Mouse (Mus musculus) midbrain, embryonic 10.5 days (tissue): ENCODE measurements around the gene Casp7. TPM values are rescaled to one million over a fixed set of nuclear protein-coding genes. Genes with fewer than 3 reads are reported as not detected.

Experiments
- DNase-seq: peaks from one replicate; pipeline ENCODE4 v3.0.0-alpha.2; 2017; ENCODE audit warnings: low spot score
- H3K27ac ChIP-seq: fragments of 300-500 bp; sonication (generic); replicated peaks from 2 replicates; pipeline ENCODE4 v1.5.1; 2016; ENCODE audit warnings: mild to moderate bottlenecking
- H3K27me3 ChIP-seq: fragments of 300-500 bp; sonication (generic); 2 replicates; pipeline ENCODE4 v1.6.1; 2016; ENCODE audit warnings: low read depth, mild to moderate bottlenecking; ENCODE audit not compliant: poor library complexity, severe bottlenecking
- H3K36me3 ChIP-seq: fragments of 300-500 bp; sonication (generic); 2 replicates; pipeline ENCODE4 v1.6.1; 2016; ENCODE audit warnings: mild to moderate bottlenecking, moderate library complexity
- H3K4me1 ChIP-seq: fragments of 300-500 bp; sonication (generic); 2 replicates; pipeline ENCODE4 v1.6.1; 2016
- H3K4me3 ChIP-seq: fragments of 300-500 bp; sonication (generic); 2 replicates; pipeline ENCODE4 v1.5.1; 2016; ENCODE audit warnings: mild to moderate bottlenecking, moderate library complexity
- H3K9me3 ChIP-seq: fragments of 300-500 bp; sonication (generic); replicated peaks from 2 replicates; pipeline ENCODE4 v1.6.1; 2016; ENCODE audit warnings: mild to moderate bottlenecking
- WGBS: fragments of 180-500 bp; shearing (Covaris S2); methylation state at CpG from one replicate; pipeline ENCODE4 v1.1.7; 2016; 5-methylcytosine and 5-hydroxymethylcytosine counted together
- polyA plus RNA-seq: library from polyadenylated mRNA; unstranded; fragments of >200 nt; fragmentation: Nextera tagmentation; extraction: Ambion mirVana; gene quantifications from 2 replicates; pipeline ENCODE4 v1.2.1, GENCODE M21; 2016

The Casp7 gene
- polyA plus RNA-seq, 1 experiment from 2014 or later = 14.7 TPM

DNA sequence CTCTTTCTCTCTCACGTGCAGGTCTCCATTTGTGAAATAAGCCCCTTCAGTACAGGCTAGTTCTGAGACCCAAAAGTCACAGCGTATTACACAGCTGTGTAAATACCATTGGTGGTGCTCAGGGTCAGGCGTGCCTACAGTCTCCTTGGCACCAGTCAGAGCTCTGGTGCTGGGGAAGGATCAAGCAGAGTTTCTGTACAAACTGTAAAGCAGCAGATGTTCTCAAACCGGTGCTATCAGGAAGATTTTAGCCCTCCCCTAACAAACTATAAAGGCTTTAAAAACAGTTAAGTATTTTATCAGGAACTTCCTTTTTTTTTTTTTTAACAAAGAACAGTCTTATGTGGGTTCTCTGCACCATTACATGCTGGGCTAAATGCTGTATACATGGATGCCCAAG, 65.9 kb downstream of the Casp7 start:
- Histone ChIP-seq H3K27ac (no peak overlapping the region), H3K27me3 (peaks cover 12% of the 10 kb centered on the region), H3K4me3 (no peak overlapping the region), H3K4me1 (no peaks in the 10 kb centered on the region), H3K9me3 (no peaks in the 10 kb centered on the region), H3K36me3 (no peaks in the 10 kb centered on the region)
- 85% methylated on average over 4 of the region's 4 CpGs for WGBS
- no peak for DNase-seq

DNA sequence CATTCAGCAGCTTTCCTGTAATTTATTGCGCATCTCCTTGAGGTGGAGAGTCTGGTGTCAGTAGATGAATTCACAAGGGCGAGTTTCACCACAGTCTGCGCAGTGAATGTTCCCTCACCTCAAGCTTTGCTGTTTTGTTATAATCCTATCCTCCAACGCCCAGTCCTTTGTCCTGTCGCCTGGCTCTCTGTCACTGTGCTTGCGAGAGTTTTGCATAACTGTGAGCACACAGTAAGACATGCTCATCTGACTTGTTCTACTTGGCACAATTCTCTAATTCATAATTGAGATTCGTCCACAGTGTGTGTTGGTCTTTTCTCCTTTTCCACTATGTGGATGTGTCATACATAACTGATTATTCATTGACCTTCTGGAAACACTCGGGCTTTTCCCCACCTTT, 69.6 kb downstream of the Casp7 start:
- no peaks in the 10 kb centered on the region for H3K9me3 ChIP-seq
- DNase-seq = no peak
- H3K4me1 ChIP-seq = peaks cover 3% of the 10 kb centered on the region; the same call in 1 of the 2 replicates
- H3K27ac ChIP-seq = no peak overlapping the region
- H3K4me3 ChIP-seq = no peak overlapping the region
- 88% methylated on average over 8 of the region's 8 CpGs for WGBS
- H3K27me3 ChIP-seq = no peaks in the 10 kb centered on the region
- no peaks in the 10 kb centered on the region for H3K36me3 ChIP-seq

DNA sequence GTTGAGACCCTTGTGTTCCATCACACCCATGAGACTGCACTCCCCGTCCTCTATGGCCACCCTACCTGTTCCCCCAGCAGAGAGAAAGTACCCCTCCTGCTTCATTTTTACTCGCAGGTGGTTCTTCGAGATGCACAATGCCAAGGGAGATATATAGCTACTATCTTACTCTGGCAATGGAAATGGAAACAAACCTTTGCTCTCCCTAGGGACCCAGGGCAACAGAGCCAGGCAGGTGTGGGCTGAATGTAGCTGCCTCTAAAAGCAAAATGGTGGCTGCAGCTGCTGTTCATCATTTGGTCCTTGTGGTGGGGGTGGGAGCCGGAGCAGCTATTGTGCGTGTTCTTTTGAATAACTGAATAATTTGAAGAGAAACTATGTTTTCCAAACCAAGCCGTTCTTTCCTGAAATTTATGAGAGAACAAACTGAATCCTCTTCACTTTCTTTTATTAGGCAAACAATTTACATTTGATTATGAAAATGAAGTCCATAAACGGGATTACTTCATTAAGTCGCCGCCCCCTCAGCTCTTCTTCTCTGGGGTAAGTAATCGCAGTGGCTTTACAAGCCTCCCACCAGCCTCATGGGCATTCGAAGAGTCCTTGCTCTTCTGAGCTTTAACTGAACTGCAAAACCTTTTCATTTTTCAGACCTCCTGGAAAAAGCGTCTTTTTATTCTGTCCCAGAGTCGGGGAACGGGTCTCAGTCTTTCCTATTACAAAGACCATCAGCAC, 73.5 kb downstream of the Casp7 start:
- Histone ChIP-seq H3K4me1 (peaks cover 21% of the 10 kb centered on the region), H3K27ac (no peak overlapping the region), H3K4me3 (no peak overlapping the region), H3K9me3 (no peaks in the 10 kb centered on the region), H3K36me3 (no peaks in the 10 kb centered on the region), H3K27me3 (0 out of 2 replicates have a peak, but pooled peaks cover 5% of the 10 kb centered on the region)
- DNase-seq = no peak
- 89% methylated on average over 14 of the region's 14 CpGs for WGBS

DNA sequence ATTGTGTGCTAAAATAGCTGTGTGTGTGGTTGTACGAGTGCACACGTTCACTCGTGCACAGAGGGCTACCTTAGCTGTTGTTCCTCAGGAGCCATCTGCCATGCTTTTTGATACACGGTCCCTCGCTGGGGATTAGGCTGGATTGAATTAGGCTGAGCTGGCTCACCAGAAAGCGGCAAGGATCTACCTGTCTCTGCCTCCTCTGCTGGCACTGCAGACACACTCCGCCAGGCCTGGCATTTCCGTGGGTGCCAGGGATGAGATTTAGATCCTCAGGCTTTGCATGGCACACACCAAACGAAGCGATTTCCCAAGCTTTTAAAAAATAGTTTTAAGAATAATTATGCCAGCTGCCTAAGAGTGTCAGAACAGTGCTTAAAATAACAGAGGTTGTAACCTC, 75.0 kb downstream of the Casp7 start:
- no peak overlapping the region for H3K4me3 ChIP-seq
- DNase-seq = no peak
- H3K36me3 ChIP-seq = no peaks in the 10 kb centered on the region
- no peak overlapping the region for H3K27ac ChIP-seq
- peaks cover 24% of the 10 kb centered on the region for H3K4me1 ChIP-seq
- H3K27me3 ChIP-seq = 0 out of 2 replicates have a peak, but pooled peaks cover 9% of the 10 kb centered on the region
- no peaks in the 10 kb centered on the region for H3K9me3 ChIP-seq
- WGBS = 82% methylated on average over 10 of the region's 10 CpGs

DNA sequence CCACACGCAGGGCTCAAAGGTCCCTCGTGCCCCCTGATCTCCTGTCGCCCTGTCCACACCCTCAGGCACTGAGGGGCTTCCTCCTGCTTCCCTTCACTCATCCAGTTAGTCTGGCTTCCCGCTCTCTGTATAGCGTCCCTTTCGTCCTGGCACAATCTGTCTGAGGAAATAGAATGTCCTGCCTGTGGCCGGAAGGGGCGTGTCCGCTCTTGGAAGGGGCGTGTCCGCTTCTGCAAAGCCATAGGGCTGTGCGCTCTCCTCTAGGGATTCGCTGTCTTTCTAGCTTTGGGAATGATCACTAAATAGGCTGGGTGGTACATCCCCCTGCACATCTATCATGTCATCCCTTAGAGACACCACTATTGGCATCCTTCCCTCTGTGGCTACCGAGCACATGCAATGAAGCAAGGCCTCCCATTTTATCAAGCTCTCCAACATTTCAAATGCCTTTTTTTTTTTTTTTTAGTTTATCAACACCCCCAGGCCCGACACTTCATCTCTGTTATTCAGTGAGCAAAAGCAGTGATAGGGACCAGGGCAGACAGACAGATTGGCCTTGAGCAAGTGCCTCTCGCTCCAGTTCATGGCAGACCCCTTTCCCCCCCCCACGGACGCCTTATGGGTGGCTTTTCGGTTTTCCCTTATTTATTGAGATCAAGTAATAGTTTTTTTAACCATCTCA, 78.1 kb downstream of the Casp7 start:
- H3K4me3 ChIP-seq = peak overlapping the region; percentile 5; the same call in 1 of the 2 replicates
- H3K27me3 ChIP-seq = peaks cover 9% of the 10 kb centered on the region; the same call in 1 of the 2 replicates
- H3K27ac ChIP-seq = no peak overlapping the region
- H3K4me1 ChIP-seq = peaks cover 35% of the 10 kb centered on the region
- H3K36me3 ChIP-seq = no peaks in the 10 kb centered on the region
- 63% methylated on average over 19 of the region's 19 CpGs for WGBS
- DNase-seq = peak; percentile 21
- H3K9me3 ChIP-seq = no peaks in the 10 kb centered on the region

DNA sequence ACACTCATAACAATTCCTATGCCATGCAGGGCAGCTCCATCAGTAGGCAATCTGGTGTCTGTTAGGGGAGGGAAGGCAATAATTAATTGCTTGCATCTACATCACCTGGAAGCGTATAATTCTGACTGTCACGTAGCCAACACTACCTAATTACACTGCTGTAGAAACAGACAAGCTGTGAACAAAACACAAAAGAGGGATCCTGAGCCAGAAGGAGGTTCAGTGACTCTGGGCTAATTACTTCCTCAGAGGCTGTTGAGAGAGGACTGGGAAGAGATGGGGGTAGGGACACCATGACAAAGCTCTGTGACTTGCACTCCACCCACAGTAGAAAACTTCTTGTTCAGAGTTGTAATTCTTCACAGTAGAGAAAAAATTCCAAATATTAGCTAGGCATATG, 79.6 kb downstream of the Casp7 start:
- DNase-seq = no peak
- Histone ChIP-seq H3K4me3 (no peak overlapping the region), H3K36me3 (no peaks in the 10 kb centered on the region), H3K9me3 (no peaks in the 10 kb centered on the region), H3K27ac (no peak overlapping the region), H3K4me1 (peaks cover 32% of the 10 kb centered on the region), H3K27me3 (peaks cover 9% of the 10 kb centered on the region; the same call in 1 of the 2 replicates)
- WGBS = 46% methylated on average over 2 of the region's 2 CpGs

DNA sequence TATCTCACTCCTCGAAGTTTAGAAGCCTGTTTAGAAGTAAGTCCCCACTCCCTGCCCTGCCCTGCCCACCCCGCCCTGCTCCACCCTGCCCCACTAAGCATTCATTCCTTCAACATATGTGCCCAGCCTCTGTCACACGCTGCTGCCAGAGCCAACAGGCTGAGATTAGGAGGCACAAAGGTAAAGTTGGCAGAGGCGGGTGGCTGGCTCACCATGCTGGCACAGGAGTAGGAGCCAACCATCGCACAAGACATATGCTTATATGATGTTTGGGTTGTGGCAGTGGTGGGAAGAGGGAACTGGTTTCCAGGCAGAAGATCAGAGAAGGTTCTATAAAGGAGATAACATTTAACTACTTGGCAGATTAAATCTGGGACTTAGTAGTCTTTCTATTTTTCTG, 80.3 kb downstream of the Casp7 start:
- Histone ChIP-seq H3K4me1 (peaks cover 28% of the 10 kb centered on the region), H3K36me3 (no peaks in the 10 kb centered on the region), H3K4me3 (no peak overlapping the region), H3K9me3 (no peaks in the 10 kb centered on the region), H3K27me3 (peaks cover 10% of the 10 kb centered on the region; the same call in 1 of the 2 replicates), H3K27ac (no peak overlapping the region)
- WGBS = 85% methylated on average over 5 of the region's 5 CpGs
- DNase-seq = no peak

DNA sequence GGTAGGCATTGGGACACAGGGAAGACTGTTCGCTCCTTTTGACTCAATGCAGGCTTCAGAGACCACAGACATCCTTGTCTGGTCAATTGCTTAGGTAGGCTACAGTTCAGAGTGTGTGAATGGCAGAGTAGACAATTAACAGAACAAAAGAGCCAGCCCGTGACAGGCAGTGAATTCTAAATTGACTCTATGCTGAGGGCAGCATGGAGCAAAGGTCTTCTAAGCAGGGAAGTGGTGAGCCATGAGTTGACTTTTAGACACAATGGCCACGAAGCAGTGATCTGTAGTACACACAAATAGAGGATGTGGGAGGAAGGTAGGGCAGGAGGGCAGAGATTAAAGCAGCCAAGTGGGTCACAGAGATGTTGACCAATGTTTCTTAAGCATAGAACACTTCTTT, 80.9 kb downstream of the Casp7 start:
- H3K4me3 ChIP-seq = no peak overlapping the region
- DNase-seq = no peak
- H3K36me3 ChIP-seq = no peaks in the 10 kb centered on the region
- peaks cover 28% of the 10 kb centered on the region for H3K4me1 ChIP-seq
- no peaks in the 10 kb centered on the region for H3K9me3 ChIP-seq
- H3K27me3 ChIP-seq = peaks cover 12% of the 10 kb centered on the region; the same call in 1 of the 2 replicates
- H3K27ac ChIP-seq = no peak overlapping the region
- WGBS = 41% methylated on average over 3 of the region's 3 CpGs

DNA sequence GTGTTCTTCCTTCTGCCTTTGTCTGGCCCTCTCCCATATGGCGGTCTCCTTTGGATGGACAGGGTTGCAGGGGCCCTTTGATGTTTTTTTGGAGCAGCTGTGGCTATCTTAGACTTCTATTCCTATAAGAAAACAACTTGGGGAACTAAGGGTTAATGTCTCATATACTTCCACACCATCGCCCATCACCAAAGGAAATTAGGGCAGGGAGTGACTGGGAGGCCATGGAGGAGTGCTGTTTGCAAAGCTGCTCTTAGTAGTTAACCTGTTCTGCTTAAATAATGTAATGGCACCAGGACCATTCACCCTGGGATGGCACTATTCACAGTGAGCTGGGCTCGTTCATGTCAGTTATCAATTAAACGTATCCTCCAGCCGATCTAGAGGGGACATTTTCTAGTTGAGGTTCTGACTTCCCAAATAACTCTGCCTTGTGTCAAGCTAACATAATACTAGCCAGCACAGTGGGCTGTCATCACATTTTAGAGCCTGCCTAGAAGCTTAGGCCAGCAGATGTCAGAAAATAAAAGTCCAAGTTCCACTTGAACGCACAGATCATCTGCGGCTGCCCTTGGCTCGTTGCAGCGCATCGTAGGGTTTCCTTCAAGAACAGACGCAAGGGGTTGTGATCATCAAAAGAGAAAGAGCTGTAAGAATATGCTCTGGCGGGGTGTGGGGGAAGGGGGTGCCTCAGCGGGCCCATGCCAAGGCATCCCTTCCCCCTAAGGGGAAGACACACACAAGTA, 87.9 kb downstream of the Casp7 start:
- H3K9me3 ChIP-seq = no peaks in the 10 kb centered on the region
- H3K27ac ChIP-seq = peak overlapping the region; percentile 61
- H3K36me3 ChIP-seq = no peaks in the 10 kb centered on the region
- WGBS = 63% methylated on average over 13 of the region's 13 CpGs
- H3K4me1 ChIP-seq = peaks cover 22% of the 10 kb centered on the region
- H3K27me3 ChIP-seq = 0 out of 2 replicates have a peak, but pooled peaks cover 4% of the 10 kb centered on the region
- no peak overlapping the region for H3K4me3 ChIP-seq
- DNase-seq = no peak

DNA sequence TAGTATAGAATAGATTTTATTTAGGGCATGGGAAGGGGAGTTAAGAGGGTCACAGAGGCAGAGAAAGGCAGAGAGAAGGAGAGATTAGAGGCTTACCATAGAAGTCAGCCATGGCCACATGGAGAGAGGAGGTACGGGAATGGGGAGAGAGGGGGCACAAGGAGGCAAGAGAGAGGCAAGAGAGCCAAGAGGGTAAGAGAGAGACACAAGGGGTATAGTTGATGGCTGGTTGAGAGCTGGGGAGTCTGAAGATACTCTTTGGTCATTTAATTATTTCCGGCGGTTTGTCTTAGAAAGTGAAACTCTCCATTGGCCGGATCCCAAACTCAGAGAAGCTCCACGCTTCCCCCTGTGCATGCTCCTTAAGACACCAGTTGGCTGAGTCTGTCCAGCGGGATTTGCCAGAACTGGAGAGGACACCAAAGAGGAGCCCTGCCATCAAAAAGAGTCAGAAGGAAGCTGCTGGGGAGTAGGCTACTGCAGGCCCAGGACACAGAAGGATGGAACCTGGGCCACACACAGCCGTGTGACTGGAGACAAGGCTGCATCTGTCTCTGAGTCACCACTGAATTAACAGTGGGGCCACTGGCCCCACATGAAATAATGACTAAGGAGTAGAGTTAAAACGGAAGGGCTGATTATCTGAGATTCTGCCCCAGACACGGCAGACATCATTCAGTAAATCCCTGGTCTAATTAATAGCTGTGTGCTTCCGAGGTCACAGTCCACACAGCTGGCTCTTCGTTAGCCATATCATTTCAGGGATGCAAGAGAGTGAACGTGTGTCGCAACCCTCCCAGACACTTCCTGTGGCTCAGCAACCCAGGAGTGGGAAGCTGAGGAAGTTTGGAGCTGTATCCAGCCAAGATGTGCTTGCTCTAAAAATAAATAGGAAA, 88.7 kb downstream of the Casp7 start:
- Histone ChIP-seq H3K27ac (peak overlapping the region; percentile 61), H3K4me3 (no peak overlapping the region), H3K4me1 (peaks cover 22% of the 10 kb centered on the region), H3K27me3 (0 out of 2 replicates have a peak, but pooled peaks cover 4% of the 10 kb centered on the region), H3K9me3 (no peaks in the 10 kb centered on the region), H3K36me3 (no peaks in the 10 kb centered on the region)
- 74% methylated on average over 13 of the region's 13 CpGs for WGBS
- DNase-seq = no peak

DNA sequence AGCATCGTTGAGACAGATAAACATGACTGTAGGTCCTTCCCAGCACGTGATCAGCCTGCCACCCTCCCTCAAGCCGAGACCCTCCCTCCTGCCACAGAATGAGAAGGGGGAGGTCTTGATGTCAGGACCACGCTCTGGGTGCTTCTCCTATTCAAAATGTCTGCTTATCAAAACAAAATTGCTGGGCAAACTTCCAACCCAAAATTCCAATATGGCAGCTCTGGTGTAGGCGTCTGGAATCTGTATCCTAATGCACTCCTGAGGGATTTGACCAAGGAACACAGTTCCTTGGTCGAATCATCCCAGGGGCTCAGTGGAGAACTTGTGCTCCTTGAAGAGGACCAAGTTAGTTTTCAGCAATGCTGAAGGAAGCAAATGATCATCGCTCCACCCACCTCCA, 90.0 kb downstream of the Casp7 start:
- Histone ChIP-seq H3K27ac (no peak overlapping the region), H3K36me3 (no peaks in the 10 kb centered on the region), H3K27me3 (0 out of 2 replicates have a peak, but pooled peaks cover 4% of the 10 kb centered on the region), H3K4me1 (peaks cover 22% of the 10 kb centered on the region), H3K4me3 (no peak overlapping the region), H3K9me3 (no peaks in the 10 kb centered on the region)
- no peak for DNase-seq
- WGBS = 87% methylated on average over 7 of the region's 7 CpGs

DNA sequence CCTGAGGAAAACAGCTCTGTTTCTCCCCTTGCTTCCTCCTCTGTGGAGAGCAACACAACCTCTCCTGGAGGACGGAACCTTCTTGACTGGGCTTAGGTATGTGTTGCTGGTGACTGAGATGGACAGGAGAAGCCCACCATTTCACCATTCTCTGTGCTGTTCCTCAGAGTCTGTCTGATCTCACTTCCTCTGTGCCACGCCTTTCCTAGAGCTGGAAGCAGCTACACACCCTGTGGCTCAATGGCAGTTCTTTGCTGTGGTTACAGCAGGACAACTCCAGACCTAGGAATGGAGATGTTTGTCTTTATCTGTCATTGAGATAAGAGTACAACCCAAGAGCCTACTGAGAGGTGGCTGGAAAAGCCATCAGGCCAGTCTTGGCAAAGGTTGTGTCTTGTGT, 90.4 kb downstream of the Casp7 start:
- no peak for DNase-seq

More for the DNA sequence above, 90.4 kb downstream of the Casp7 start:
- Histone ChIP-seq H3K36me3 (no peaks in the 10 kb centered on the region), H3K27ac (no peak overlapping the region), H3K9me3 (no peaks in the 10 kb centered on the region), H3K27me3 (0 out of 2 replicates have a peak, but pooled peaks cover 2% of the 10 kb centered on the region), H3K4me3 (no peak overlapping the region), H3K4me1 (peaks cover 22% of the 10 kb centered on the region)
- WGBS = 98% methylated on average over 2 of the region's 2 CpGs
